Mouse (Mus musculus): ENCODE measurements around the gene Immp1l.

DNA sequence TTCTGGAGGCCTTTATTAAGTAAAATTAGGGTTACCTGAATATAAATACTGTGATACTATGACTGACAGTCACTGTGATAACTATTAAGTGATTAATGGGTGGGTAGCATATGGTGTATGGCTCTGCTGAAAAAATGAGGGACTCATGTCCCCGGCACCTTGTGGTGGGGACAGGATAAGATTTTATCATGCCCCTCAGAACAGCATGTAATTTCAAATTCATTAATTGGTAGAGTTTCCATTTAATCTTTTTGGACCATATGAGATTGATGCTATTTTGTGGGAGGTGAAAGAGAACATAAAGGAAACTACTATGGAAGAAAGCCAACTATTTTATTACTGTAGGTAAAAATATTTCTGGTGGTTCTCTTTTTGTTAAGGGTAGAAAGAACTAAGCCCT is 31.0 kb upstream of the Immp1l start:
- TF ChIP-seq CTCF (conservative IDR thresholded peaks at IDR 0.05; ENCODE audit: low read length) (no peak), NANOG (IDR thresholded peaks at IDR 0.05; ENCODE audit: borderline replicate concordance, low read length) (no peak), POU5F1 (IDR thresholded peaks at IDR 0.05; ENCODE audit: borderline replicate concordance, low read length) (no peak)
